Mouse (Mus musculus): ENCODE results near the gene Inpp5d.
A peak's percentile ranks its signal among the peaks of the same experiment; 100 is the strongest.

Inpp5d gene

GRCm38 (mm10) chr1:87620211-87620668 lies at the start of gene Inpp5d:
Gene Inpp5d (plus strand): TSS chr1:87620312.
- no peak for DNase-seq

GRCm38 (mm10) chr1:87573261-87573660 lies 46.9 kb upstream of the Inpp5d start:
- peak in 1 of 2 experiments; percentile 25 for DNase-seq

- DNase-seq, result peak; percentile 94 to 97
Measured at GRCm38 (mm10) chr1:87573800-87574215, 46.3 kb upstream of the Inpp5d start, which contains the start of gene Ngef. Gene Ngef (minus strand): TSS chr1:87573870.

GRCm38 (mm10) chr1:87574353-87574752 lies 45.8 kb upstream of the Inpp5d start:
- DNase-seq, result no peak

GRCm38 (mm10) chr1:87574785-87575184 lies 45.3 kb upstream of the Inpp5d start:
- DNase-seq, result peak; percentile 98 to 99

GRCm38 (mm10) chr1:87578965-87579364 lies 41.1 kb upstream of the Inpp5d start:
- DNase-seq, result no peak

- no peak for DNase-seq
Measured at GRCm38 (mm10) chr1:87580824-87581223, 39.3 kb upstream of the Inpp5d start.

GRCm38 (mm10) chr1:87589162-87589561 lies 30.9 kb upstream of the Inpp5d start:
- DNase-seq, result no peak

DNA sequence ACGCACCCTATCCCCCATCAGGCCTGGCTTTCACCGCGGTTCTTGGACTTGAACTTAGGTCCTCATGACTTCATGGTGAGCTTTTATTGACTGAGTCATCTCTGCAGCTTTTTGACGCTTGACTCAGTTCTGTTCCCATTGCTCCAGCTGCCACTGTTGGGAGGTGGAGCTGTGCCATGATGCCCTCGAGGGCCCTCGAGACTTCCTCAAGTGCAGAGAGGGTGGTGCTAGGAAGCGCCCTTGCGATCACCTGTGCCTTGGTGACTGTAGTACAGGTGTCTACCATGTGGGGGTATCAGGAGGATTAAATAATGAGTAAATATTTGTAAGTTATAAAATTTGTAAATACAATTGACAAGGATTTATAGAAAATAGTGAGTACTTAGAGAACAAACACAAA lies 30.1 kb upstream of the Inpp5d start:
- no peak for DNase-seq

DNA sequence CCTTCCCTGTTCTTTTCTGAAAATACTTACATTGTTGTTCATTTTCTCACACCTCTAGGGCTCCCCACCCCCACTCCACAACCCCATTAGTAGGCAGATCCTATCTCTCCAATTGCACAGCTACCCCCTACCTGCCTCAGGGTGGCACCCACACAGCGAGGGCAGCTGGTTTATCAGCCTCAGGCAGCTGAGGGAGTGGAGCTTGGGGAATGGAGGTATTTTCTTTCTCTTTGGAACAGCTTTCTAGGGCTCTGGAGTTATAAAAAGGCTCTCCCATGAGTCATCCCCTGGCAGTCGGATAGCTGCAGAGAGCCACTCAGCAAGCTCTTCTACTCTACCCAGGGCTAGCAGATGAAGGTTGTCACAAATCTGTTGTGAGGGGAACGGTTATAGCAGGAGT lies 25.9 kb upstream of the Inpp5d start:
- DNase-seq, result no peak

GRCm38 (mm10) chr1:87594671-87595070 lies 25.4 kb upstream of the Inpp5d start:
- no peak for DNase-seq

DNA sequence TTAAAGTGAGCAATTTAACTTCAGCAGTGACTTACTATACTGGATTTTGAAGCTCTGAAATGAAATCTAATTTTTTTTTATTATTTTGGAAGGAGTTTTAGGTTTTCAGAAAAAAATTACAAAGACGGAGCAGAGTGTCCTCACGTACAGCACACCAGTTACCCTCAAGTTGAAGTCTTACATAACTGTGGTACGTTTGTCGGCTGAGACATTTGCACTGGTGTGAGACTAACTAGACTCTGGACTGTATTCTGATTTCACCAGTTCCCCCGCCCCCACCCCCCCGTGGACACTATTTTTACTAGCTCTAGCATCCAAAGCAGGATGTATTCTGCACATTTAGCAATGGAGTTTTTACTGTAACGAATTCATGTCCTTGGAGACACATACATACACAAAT lies 19.6 kb upstream of the Inpp5d start:
- DNase-seq, result peak in 1 of 2 experiments; percentile 58

- peak; percentile 53 to 58 for DNase-seq
Measured at GRCm38 (mm10) chr1:87601801-87602200, 18.3 kb upstream of the Inpp5d start.

DNA sequence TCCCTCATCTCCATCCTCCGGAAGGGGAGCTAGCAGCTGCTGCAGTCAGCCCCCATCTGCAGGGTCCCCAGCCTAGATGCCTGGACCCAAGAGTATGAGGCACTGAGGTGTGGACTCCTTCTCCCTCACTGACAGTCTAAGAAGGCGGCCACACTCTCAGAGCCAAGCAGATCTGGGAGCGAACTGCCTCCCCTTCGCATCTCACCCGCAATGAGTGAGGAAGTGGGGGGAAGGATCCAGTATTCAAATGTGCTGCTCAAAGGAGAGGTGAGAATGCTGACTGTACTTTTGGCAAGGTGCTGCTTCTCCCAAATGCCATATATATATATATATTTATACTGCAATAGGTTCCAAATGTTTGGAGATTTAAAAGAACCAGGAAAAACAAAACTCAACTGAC lies 16.7 kb upstream of the Inpp5d start:
- DNase-seq, result no peak

DNA sequence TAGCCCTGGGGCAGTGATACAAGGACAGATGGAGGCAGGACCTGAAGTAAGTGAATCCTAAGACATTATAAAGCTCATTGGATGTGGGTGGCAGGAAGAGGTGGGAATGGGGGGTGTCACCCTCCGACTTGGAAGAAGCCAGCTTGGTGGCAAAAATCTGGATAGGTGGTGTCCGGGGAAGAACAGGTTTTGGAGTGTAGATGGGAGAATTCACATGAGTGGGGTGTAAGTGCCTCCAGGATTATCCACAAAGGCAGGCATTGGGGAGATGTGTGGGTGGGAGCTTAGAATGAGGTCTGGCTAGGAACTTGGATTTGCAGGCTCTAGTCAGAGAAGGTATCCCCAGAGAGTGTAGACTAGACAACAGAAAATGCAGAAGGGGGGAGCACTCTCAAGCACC lies 14.8 kb upstream of the Inpp5d start:
- no peak for DNase-seq

DNA sequence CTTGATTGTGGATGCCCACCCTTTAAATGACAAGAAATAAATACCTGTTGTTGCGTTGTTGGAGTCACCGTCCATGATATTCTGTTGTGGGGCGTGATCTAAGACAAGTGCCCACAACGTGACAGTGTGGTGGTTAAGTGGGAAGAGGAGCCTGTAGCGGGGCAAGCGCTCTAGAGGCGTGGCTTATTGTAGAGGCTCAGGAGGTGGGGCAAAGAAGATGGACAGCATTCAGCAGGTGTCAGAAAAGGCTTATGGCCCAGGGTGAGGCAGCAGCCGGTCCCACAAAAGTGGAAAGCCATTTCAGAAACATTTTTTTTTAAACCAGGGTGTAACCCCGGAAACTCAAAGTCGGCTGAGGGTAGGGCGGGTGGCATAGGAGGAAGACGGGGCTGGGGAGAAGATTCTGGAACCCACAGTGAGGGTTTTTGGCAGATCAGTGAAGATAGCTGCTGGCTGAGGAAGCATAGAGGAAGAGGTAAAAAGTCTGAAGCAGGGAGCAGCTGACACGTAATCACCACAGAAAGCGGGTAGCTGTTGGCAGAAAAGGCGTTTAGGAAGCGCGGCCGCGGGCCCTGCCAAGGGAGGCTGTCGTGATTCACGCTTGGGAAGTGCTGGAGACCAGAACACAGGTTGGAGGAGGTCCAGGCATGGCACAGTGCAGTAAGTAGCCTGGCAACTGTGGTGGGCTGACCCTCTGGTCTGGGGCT lies 12.6 kb upstream of the Inpp5d start:
- peak; percentile 37 to 44 for DNase-seq

DNA sequence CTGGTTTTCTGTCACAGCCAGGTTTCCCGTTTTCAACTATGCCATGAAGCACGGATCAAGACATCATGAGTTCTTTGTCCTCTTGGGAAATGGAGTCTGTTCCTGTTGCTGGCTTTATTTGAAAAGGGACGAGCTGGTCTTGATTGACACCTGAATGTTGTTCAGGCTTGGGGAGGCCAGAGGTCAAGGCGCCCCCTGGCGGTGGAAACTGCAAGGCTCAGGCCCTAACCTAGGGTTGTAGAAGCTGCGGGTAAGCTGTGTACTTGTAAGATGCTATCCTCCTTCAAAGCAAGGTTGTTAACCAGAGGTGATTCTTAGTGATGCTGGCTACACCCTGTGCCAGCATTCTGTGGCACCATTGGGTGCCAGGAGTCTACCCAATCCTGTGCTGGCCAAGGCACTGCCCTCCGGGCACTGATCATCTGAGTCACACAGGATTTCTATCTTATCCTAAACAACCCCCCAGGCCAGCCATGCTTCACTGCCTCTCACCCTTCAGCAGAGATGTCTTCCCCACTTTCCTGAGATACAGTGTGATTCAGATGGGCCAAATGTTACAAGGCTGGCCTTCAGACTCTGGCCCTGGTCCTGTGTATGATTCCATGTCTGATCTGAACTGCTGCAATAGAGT lies 11.6 kb upstream of the Inpp5d start:
- DNase-seq, result peak; percentile 58 to 84

GRCm38 (mm10) chr1:87614576-87615295 lies 5.4 kb upstream of the Inpp5d start:
- no peak for DNase-seq

- DNase-seq, result no peak
Measured at GRCm38 (mm10) chr1:87620693-87621092, 581 bp downstream of the Inpp5d start.

DNA sequence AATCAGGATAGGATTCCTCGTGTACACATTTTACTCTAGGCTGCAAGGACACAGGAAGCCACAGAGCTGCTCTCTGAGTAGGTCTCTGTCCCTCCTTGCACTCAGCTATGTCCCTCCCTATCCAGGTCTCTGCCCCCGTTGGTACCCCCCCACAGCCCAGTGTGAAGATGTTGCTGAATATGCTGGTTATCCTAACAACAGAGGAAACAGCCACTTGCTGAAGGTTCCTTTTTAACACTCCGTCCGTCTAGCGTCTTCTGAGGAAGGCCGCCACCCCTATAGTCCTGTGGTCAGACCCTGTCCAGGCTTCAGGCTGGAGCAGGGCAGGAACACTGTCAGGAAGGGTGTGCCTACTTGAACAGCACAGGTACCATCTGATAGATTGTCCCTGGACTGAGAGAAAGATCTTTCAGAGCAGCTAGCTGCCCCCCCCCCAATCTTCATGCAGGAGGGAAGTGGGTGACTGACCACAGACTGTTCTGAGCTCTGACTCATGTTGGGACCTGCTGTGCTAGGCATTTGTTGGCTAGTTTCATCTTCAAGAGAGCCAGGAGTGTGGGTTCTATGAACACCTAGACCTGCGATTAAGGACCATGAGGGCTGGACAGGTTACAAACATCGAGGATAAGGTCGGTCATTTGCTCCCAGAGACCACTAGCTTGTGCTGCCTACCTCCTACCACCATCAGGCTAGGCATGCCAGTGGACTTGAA lies 1.2 kb downstream of the Inpp5d start:
- DNase-seq, result no peak

GRCm38 (mm10) chr1:87621858-87622279 lies 1.8 kb downstream of the Inpp5d start:
- DNase-seq, result no peak

GRCm38 (mm10) chr1:87623977-87624666 lies 4.0 kb downstream of the Inpp5d start:
- no peak for DNase-seq
